Mouse (Mus musculus): ENCODE measurements around the gene Dusp16. TPM values are rescaled to one million over a fixed set of nuclear protein-coding genes. Genes with fewer than 3 reads are reported as not detected.

Gene Dusp16
- polyA plus RNA-seq, 1 experiment from 2014 or later = 11.0 TPM

DNA sequence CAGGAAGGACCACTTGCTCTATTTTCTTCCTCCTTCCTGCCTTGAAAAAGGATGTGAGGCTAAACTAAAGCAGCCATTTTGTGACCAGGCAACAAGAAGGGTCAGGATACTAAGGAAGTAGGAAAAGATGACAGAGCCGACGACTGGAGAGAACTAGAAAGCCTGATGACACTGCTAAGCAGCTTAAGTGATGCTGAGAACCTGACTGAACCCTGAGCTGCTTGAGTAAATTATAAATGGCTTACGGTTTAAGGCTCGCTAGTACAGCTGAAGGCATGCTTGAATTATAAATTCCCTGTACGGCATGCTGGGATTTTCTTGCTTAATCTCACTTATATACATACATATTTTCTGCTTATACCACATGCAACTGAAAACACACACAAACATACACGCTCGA is 9.5 kb downstream of the Dusp16 start:
- Histone ChIP-seq H3K27me3 (replicated peaks) (no peaks in the 10 kb centered on the region), H3K4me1 (no peaks in the 10 kb centered on the region), H3K4me3 (no peak overlapping the region), H3K9me3 (no peaks in the 10 kb centered on the region), H3K4me2 (replicated peaks) (no peak overlapping the region), H3K27ac (no peak overlapping the region), H3K36me3 (no peaks in the 10 kb centered on the region), H3K9ac (no peak overlapping the region)
- ATAC-seq (ENCODE audit: low FRiP score, low read depth) = no peak
- 91% methylated on average over 7 of the region's 7 CpGs for WGBS

DNA sequence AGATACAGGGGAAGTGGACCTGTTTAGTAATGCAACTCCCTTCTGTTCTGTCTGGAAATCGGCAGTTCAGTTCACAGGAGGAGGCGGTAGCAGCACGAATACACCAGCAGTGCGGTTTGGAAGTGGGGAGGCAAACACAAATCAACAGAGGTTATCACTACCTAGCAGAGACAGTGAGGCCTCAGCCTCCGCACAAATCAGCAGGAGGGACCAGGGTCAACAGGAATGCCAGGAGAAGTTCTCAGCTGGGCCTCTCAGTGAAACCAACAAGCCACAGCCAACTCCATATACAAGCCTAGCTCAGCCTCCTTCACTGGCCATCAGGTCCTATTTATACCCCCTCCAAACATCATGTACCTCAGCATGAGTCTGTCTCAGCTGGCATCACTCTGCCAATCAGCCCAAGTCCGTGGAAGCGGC is 10.9 kb downstream of the Dusp16 start:
- Histone ChIP-seq H3K36me3 (no peaks in the 10 kb centered on the region), H3K27me3 (replicated peaks) (no peaks in the 10 kb centered on the region), H3K27ac (no peak overlapping the region), H3K4me3 (no peak overlapping the region), H3K9ac (no peak overlapping the region), H3K4me1 (no peaks in the 10 kb centered on the region), H3K9me3 (no peaks in the 10 kb centered on the region), H3K4me2 (replicated peaks) (no peak overlapping the region)
- 79% methylated on average over 7 of the region's 7 CpGs for WGBS
- ATAC-seq (ENCODE audit: low FRiP score, low read depth) = no peak

DNA sequence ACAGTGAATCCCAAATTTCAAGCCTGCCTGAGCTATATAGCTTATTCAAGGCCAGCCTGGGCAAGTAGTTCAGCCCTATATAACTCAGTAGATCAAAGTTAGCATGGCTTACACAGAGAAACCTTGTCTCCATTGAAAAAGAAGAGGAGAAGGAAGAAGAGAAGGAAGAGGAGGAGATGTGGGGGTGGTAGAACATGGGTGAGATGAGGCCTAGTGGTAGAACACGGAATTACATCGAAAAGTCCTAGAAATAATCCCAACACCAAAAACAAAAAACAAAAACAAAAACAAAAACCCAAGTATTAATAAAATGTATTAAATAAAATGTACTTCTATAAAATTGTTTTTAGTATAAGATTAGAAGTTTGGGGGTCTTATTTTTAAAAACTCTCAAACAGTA is 12.4 kb downstream of the Dusp16 start:
- no peak for ATAC-seq (ENCODE audit: low FRiP score, low read depth)
- H3K9me3 ChIP-seq = no peaks in the 10 kb centered on the region
- H3K4me1 ChIP-seq = no peaks in the 10 kb centered on the region
- no peaks in the 10 kb centered on the region for H3K36me3 ChIP-seq
- no peak overlapping the region for H3K4me3 ChIP-seq
- H3K27ac ChIP-seq = no peak overlapping the region
- no peak overlapping the region for H3K9ac ChIP-seq
- no peak overlapping the region for H3K4me2 ChIP-seq (replicated peaks)
- H3K27me3 ChIP-seq (replicated peaks) = no peaks in the 10 kb centered on the region
- 71% methylated on average over 2 of the region's 2 CpGs for WGBS

DNA sequence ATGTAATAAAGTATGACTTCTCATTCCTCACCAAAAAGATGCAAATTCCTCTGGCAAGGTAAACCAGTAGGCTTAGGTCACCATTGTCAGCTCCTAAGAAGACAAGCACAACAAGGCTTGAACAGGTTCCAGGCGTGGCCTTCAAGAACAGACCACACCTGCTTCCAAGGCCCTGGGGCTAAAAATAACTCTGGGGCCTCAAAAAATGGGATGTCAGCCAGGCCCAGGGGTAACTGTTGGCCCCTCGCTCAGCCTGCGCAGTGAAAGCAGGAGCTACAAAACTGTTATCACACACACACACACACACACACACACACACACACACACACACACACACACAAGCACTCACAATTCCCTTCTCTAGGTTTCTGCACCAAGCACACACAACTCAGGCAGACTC is 18.5 kb downstream of the Dusp16 start:
- Histone ChIP-seq H3K36me3 (no peaks in the 10 kb centered on the region), H3K27ac (no peak overlapping the region), H3K4me3 (no peak overlapping the region), H3K4me1 (0 out of 2 replicates have a peak, but pooled peaks cover 2% of the 10 kb centered on the region), H3K9me3 (no peaks in the 10 kb centered on the region), H3K9ac (no peak overlapping the region), H3K27me3 (replicated peaks) (no peaks in the 10 kb centered on the region), H3K4me2 (replicated peaks) (no peak overlapping the region)
- WGBS = 76% methylated on average over 3 of the region's 3 CpGs
- ATAC-seq (ENCODE audit: low FRiP score, low read depth) = no peak

DNA sequence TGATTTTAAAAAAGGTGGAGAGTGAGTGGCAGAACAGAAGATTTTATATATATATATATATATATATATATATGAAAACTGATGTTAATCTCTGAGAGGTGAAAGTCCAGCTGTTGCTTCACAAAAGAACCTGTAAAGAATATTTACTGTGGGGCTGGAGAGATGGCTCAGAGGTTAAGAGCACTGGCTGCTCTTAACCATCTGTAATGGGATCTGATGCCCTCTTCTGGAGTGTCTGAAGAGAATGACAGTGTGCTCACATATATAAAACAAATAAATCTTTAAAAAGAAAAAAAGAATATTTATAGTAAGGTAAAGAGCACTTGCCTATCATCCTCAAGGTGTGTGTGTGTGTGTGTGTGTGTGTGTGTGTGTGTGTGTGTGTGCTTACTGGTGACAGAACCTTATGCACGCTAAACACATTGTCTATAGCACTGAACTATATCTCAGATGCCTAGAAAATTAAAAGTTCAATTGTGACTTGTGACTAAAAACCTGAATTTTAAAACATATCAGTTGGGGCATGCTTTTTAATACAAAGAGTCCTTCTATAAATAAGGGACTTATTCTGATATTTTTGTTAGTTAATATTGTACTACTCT is 19.0 kb downstream of the Dusp16 start:
- Histone ChIP-seq H3K9me3 (no peaks in the 10 kb centered on the region), H3K27me3 (replicated peaks) (no peaks in the 10 kb centered on the region), H3K36me3 (no peaks in the 10 kb centered on the region), H3K4me1 (0 out of 2 replicates have a peak, but pooled peaks cover 2% of the 10 kb centered on the region), H3K27ac (no peak overlapping the region), H3K4me3 (no peak overlapping the region), H3K4me2 (replicated peaks) (no peak overlapping the region), H3K9ac (no peak overlapping the region)
- 87% methylated on average over 1 of the region's 1 CpGs for WGBS
- ATAC-seq (ENCODE audit: low FRiP score, low read depth) = no peak

DNA sequence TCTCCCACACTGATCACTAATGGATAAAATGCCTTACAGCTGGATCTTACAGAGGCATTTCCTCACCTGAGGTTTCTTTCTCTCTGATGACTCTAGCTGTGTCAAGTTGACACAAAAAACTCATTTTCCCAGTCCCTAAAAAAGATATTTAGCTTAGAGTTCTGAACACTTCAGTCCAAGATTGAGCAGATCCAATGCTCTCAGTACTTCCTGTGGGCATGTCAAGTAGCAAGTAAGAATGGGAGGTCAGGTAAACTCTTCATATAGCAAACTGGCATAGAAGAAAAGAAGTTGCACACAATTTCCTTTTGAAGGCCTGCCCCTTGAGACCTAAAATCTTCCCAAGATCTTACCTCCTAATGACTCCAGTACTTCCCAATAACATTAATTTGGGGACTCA is 22.1 kb downstream of the Dusp16 start:
- Histone ChIP-seq H3K4me1 (0 out of 2 replicates have a peak, but pooled peaks cover 2% of the 10 kb centered on the region), H3K27me3 (replicated peaks) (no peaks in the 10 kb centered on the region), H3K9ac (no peak overlapping the region), H3K9me3 (no peaks in the 10 kb centered on the region), H3K36me3 (no peaks in the 10 kb centered on the region), H3K4me3 (no peak overlapping the region), H3K4me2 (replicated peaks) (no peak overlapping the region), H3K27ac (no peak overlapping the region)
- no peak for ATAC-seq (ENCODE audit: low FRiP score, low read depth)

DNA sequence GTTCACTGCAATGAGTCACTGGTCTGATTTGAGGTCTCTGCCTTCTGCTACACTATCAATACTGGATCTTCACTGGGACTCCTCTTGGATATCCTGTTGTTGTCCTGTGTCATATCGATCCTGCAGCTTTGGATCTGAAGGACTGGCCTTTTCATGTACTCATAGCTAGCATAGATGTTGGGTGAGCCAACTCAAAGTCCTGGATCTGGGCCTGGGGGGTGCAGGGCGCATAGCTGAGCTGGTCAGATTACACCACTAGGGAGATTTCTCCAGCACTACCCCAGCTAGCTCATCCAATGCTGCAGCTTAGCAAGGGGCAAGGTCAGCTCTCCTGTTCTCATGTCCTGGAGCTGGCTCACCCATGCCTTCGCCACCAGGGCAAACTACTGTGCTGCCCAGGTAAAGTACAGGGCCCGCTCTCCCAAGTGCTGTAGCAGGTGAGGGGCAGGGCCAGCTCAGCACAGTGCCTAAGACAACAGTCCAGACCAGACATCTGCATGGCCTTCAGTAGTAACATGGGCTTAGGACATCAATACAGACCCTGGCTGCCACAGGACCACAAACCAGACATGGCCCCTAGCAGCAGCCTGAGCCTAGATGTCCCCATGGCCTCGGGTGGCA is 27.9 kb downstream of the Dusp16 start:
- H3K4me1 ChIP-seq = no peaks in the 10 kb centered on the region
- H3K4me3 ChIP-seq = no peak overlapping the region
- no peaks in the 10 kb centered on the region for H3K27me3 ChIP-seq (replicated peaks)
- 95% methylated on average over 5 of the region's 5 CpGs for WGBS
- no peak overlapping the region for H3K4me2 ChIP-seq (replicated peaks)
- no peaks in the 10 kb centered on the region for H3K9me3 ChIP-seq
- H3K9ac ChIP-seq = no peak overlapping the region
- no peaks in the 10 kb centered on the region for H3K36me3 ChIP-seq
- no peak for ATAC-seq (ENCODE audit: low FRiP score, low read depth)
- no peak overlapping the region for H3K27ac ChIP-seq

DNA sequence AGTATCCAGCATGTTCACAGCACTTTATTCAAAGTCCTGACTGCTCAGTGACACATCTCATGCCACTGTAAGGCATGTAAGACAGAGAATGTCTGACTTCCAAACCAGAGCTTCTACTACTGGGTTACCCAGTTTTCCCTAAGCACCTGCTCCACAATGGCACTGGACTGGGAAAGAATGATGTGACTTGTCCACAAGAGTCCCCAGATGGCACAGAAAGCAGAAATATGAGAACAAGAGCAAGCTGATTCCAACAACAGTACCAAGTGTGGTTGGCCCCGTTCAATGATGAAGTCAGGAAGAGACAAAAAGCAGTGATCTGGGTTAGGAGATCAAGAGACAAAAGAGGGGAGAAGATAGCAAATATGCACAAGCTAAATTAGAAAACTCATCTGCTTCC is 29.0 kb downstream of the Dusp16 start:
- Histone ChIP-seq H3K36me3 (no peaks in the 10 kb centered on the region), H3K4me1 (no peaks in the 10 kb centered on the region), H3K9me3 (no peaks in the 10 kb centered on the region), H3K27ac (no peak overlapping the region), H3K4me3 (no peak overlapping the region), H3K4me2 (replicated peaks) (no peak overlapping the region), H3K9ac (no peak overlapping the region), H3K27me3 (replicated peaks) (no peaks in the 10 kb centered on the region)
- 73% methylated on average over 1 of the region's 1 CpGs for WGBS
- no peak for ATAC-seq (ENCODE audit: low FRiP score, low read depth)

DNA sequence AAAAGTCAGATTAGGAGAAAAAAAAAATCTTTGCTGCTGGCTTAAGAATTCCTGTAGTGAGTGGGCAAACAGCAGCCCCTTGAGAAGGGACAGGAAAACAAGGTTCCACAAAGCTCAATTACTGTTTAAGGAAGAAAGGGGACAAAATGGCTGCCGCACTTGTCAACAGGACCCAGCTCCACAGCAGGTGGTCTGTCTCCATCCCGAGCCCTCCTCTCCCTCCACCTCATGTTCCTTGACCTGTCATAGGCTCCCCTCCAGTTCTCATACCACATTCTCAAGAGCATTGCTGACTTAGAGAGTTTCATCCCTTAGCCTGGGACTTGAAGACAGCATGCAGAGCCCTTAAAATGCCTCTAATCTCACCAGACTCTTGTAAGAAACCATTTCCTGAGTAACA is 30.6 kb downstream of the Dusp16 start:
- no peak overlapping the region for H3K4me2 ChIP-seq (replicated peaks)
- H3K27me3 ChIP-seq (replicated peaks) = no peaks in the 10 kb centered on the region
- ATAC-seq (ENCODE audit: low FRiP score, low read depth) = no peak
- no peak overlapping the region for H3K4me3 ChIP-seq
- 45% methylated on average over 2 of the region's 2 CpGs for WGBS
- no peaks in the 10 kb centered on the region for H3K9me3 ChIP-seq
- H3K9ac ChIP-seq = no peak overlapping the region
- H3K36me3 ChIP-seq = no peaks in the 10 kb centered on the region
- no peak overlapping the region for H3K27ac ChIP-seq
- H3K4me1 ChIP-seq = no peaks in the 10 kb centered on the region

DNA sequence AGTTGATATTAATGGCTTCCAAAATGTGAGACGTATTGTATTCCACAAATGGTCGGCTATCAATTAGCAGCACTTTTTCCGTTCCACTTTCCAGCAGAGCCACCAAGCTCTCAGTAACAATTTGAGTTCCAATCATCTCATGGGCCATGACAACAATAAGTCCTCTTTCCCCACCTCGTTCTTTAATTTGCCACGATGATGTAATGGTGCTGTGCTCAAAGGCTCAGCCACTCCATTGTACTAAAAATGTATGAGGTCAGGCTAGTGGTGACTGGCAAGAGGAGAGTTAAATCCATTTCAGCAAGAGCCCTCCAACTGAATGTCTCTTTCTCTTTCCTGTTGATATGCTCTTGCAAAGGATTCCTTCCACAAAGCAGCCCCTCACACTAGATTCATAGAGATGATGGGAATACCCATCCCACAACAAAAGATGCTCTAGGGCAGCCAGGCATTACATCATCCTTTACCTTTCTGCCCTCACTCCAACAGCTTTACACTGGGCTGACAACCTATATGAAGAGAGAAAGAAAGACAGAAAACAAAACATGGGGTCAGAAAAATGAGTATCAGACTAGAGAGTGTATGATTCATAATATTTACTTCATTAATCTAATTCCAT is 31.4 kb downstream of the Dusp16 start:
- Histone ChIP-seq H3K4me1 (no peaks in the 10 kb centered on the region), H3K27me3 (replicated peaks) (no peaks in the 10 kb centered on the region), H3K27ac (no peak overlapping the region), H3K9ac (no peak overlapping the region), H3K9me3 (no peaks in the 10 kb centered on the region), H3K4me3 (no peak overlapping the region), H3K4me2 (replicated peaks) (no peak overlapping the region), H3K36me3 (no peaks in the 10 kb centered on the region)
- 61% methylated on average over 5 of the region's 5 CpGs for WGBS
- no peak for ATAC-seq (ENCODE audit: low FRiP score, low read depth)

DNA sequence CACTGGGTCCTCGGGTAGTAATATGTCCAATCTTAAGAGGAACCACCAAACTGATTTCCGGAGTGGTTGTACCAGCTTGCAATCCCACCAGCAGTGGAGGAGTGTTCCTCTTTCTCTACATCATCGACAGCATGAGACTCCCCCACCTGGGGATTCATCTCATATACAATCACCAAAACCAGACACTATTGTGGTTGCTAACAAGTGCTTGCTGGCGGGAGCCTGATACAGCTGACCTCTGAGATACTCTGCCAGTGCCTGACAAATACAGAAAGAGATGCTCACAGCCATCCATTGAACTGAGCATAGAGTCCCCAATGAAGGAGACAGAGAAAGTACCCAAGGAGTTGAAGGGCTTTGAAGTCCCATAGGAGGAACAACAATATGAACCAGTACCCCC is 36.4 kb downstream of the Dusp16 start:
- Histone ChIP-seq H3K9me3 (no peaks in the 10 kb centered on the region), H3K4me2 (replicated peaks) (no peak overlapping the region), H3K27ac (no peak overlapping the region), H3K9ac (no peak overlapping the region), H3K36me3 (no peaks in the 10 kb centered on the region), H3K27me3 (replicated peaks) (no peaks in the 10 kb centered on the region), H3K4me3 (no peak overlapping the region), H3K4me1 (no peaks in the 10 kb centered on the region)
- ATAC-seq (ENCODE audit: low FRiP score, low read depth) = no peak
- WGBS = 97% methylated on average over 4 of the region's 4 CpGs

DNA sequence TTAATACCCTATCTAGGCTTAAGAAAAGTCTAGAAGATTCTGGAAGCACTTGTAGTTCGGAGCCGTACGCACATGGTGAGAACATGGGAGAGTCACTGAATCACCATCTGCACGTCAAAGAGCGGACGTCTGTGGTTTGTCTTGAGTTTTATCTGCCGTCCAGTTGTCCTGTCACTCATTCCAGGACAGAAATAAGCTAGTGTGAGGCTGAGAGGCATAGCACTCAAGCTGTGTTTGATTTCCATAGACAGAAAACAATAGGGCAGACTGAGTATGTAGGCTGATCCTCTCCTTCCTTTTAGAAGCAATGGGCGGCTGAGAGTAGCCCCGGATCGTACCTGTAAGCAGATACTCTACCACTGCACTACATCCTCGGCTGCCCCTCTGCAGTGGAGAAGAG is 38.6 kb downstream of the Dusp16 start:
- Histone ChIP-seq H3K4me2 (replicated peaks) (no peak overlapping the region), H3K36me3 (no peaks in the 10 kb centered on the region), H3K4me1 (no peaks in the 10 kb centered on the region), H3K9ac (no peak overlapping the region), H3K4me3 (no peak overlapping the region), H3K9me3 (no peaks in the 10 kb centered on the region), H3K27ac (no peak overlapping the region), H3K27me3 (replicated peaks) (no peaks in the 10 kb centered on the region)
- WGBS = 92% methylated on average over 11 of the region's 11 CpGs
- no peak for ATAC-seq (ENCODE audit: low FRiP score, low read depth)

DNA sequence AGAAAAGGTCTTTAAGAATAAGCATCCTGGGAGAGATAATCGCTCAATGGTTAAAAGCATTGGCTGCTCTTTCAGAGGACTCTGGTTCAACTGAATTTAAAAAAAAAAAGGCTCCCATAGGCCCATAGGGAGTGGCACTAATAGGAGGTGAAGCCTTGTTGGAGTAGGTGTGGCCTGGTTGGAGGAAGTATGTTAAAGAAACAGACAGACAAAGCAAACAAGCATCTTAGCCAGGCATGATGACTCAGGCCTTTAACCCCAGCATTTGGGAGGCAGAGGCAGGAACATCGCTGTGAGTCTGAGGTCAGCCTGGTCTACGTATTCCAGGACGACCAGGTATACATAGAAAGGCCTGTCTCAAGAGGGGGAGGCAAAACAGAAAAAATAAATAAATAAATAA is 39.0 kb downstream of the Dusp16 start:
- Histone ChIP-seq H3K9me3 (no peaks in the 10 kb centered on the region), H3K27me3 (replicated peaks) (no peaks in the 10 kb centered on the region), H3K9ac (no peak overlapping the region), H3K4me2 (replicated peaks) (no peak overlapping the region), H3K36me3 (no peaks in the 10 kb centered on the region), H3K4me1 (no peaks in the 10 kb centered on the region), H3K27ac (no peak overlapping the region), H3K4me3 (no peak overlapping the region)
- no peak for ATAC-seq (ENCODE audit: low FRiP score, low read depth)
- 92% methylated on average over 4 of the region's 4 CpGs for WGBS
